Mouse (Mus musculus) cerebellum, postnatal 4 days (tissue): Measurements from ENCODE around the gene Ror1.

Source experiments
- DNase-seq, 2 experiments: peaks; one replicate each; pipeline ENCODE4 v3.0.0; 2022; ENCODE audit warnings: low spot score in 2 of 2, mixed read lengths in 1 of 2

Ror1 gene

DNA sequence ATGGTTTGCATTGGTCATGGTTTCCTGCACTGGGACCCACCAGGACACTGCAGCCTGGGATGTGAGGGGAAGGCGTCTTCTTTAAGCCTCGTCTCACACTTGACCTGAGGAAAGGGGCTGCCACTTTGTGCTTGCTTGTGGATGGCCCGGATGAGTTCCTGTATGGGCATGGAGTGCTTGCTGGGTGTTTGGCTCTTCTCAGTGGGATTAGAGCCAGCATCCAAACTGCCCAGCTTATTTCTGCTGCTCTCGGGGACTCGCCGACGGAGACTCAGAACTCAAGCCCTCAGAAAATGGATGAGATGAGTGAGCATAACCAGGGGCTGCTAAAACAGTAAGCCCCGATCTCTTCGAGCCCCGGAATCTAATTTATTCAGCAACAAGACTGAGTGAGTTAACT is 157.1 kb downstream of the Ror1 start:
- DNase-seq = no peak

- DNase-seq = no peak
Measured at GRCm38 (mm10) chr4:100253401-100253800, 157.8 kb downstream of the Ror1 start.

GRCm38 (mm10) chr4:100253831-100254230 is 158.2 kb downstream of the Ror1 start:
- no peak for DNase-seq

- no peak for DNase-seq
Measured at GRCm38 (mm10) chr4:100258462-100258861, 162.9 kb downstream of the Ror1 start.

- no peak for DNase-seq
Measured at GRCm38 (mm10) chr4:100263917-100264316, 168.3 kb downstream of the Ror1 start.

DNA sequence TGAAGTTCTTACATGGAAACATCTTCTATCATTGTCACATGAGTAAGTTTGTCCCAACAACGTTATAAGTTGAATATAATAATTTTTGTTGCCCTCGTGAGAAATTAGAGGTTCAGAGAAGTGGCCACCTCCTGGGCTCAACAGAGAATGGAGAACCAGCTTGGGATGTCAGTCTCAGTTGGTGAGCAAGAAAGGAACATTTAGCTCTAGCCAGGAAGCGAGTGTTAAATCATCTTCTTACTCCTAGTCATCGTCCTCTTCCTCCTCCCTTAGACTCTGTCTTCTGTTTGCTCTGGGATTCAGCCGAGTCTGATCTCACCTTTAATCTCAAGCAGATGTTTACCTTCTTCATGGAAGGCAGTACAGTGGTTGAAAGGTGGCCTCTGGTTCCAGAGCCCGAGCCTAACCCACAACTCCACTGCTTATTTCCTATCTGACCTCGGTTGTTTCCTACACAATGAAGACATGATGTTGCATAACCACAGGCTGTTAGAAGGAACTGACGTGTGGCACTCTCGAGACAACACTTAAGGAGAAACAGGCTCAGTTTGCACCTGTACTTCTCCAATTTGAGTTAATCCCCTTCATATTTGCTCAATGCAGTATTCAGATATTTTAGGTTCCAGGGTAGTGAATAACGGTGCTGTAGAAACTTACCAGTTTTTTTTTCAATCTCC is 175.6 kb downstream of the Ror1 start:
- DNase-seq = no peak

DNA sequence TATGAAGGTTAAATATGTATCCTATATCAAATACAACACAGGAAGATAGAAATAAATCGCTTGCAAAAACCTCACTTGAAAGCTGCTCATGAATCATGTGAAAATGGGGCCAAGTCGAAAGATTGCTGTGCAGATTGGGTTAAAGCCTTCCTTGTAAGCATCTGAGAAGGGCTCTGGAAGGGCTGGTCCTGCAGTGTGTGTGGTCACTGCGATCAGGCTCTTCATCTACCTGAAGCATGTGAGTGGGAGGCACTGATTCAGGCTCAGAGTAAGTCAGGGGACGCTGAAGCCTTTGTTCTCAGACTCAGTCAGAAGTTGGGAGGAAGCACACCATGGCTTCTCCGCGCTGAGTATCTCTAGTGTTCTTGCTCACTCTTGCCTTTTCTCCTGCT is 176.1 kb downstream of the Ror1 start:
- no peak for DNase-seq

- DNase-seq = no peak
Measured at GRCm38 (mm10) chr4:100273356-100273755, 177.8 kb downstream of the Ror1 start.

- no peak for DNase-seq
Measured at GRCm38 (mm10) chr4:100273807-100274480, 178.4 kb downstream of the Ror1 start.

- DNase-seq = peak in 1 of 2 experiments; percentile 13
Measured at GRCm38 (mm10) chr4:100276482-100276881, 180.9 kb downstream of the Ror1 start.

DNA sequence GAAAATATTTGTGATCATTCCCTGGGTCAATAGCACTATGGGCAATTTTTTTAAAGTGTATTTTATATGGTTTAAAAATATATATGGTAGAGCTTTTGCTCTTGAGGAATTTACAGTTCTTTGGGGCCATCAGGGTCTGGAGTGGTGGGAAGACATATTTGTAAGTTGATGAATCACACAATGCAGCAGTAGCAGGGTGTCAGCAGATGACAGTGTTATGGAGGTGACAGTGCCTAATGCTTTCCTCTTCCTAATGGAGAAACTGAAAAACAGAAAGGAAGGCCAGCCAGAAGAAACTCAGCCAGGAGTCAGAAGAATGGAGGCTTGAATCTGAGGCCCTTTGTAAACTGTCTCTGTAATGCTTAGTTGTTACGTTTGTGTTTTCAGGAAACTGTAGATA is 181.4 kb downstream of the Ror1 start:
- DNase-seq = no peak

DNA sequence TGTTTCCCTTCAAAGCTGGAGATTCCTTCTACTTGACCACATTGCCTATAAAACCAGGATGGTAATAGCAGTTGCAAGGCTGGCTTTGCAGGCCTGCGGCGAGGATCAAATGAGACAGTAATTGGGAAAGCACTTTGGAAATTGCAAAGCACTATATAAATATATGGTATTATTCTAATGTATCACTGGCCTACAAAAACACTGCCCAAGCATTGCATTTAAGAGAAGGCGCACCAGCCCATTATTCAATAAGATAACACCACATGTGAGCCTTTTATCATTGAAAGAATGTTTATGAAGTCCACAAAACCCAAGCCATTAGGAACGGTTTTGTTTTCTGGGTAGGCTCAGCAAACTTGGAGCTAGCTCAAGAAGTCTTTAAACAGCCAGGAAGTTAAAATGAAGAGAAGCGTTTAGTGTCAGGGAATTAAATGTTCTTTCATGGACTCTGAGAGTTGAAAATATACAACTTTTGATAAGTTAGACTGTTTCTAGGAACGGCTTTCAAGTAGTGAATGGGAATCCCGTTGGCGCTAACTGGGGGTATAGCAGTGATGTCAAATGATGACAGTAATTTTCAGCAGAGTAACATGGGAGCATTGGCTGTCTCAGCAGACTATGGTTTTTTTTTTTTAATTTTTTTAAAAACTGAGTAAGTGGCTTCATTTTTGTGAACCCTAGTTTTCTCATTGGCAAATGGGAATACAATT is 187.7 kb downstream of the Ror1 start:
- no peak for DNase-seq

GRCm38 (mm10) chr4:100284528-100284927 is 188.9 kb downstream of the Ror1 start:
- DNase-seq = no peak

DNA sequence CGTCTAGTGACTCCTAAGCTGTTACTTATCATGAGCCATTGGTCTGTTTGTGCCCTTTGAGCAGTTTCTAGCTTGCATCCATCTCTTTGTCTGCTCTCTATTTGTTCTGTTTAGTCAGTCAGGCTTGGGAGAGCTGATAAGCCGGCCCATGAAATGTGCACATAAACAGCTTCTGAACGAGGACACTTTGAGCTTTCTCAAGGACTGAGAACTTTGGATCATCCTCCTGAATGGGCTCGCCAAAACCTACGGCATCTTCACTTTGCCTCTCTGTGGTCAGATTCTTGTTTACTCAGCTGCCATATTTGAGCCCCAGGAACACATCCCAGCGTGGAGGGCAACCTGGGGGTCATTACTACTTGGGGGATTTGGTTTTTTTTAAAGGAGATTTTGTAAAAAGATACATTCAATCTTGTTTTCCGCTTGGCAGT is 190.5 kb downstream of the Ror1 start:
- no peak for DNase-seq

DNA sequence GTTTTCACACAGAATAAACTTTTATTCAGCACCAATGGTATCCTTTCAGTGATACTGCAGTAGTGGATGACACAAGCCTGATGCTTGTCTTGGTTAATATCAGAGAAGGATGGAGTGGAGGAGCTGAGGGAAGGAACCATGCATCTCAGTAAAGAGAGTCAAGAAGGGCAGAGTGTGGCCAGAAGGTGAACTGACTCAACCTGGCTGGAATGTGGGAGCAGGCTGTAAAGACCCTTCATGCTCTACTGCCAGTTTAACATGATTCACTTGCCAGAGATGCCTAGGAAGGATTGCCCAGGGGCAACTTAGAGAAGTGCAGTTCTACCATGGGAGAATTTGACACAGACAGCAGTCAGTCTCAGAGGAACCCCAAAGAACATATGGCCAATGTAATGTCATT is 191.2 kb downstream of the Ror1 start:
- DNase-seq = no peak

DNA sequence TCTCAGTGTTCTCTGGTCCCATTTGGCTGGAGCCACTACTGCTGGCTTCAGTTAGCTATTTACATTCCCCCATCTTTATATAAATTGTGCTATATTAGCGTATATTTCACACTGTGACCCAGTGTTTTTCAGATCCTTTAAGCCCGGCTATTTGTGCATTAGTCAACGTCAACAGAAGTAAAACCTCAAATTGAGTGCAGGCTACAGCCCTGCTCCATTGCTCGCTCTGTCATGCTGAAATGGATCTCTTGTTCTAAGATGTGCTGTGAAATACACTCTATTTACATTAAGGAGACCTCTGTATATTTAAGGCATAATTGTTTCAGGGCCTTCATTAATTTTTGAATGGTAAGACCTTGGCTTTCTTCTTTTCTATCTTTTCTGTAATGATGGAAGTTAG is 192.2 kb downstream of the Ror1 start:
- no peak for DNase-seq

- DNase-seq = no peak
Measured at GRCm38 (mm10) chr4:100291015-100291651, 195.5 kb downstream of the Ror1 start.

DNA sequence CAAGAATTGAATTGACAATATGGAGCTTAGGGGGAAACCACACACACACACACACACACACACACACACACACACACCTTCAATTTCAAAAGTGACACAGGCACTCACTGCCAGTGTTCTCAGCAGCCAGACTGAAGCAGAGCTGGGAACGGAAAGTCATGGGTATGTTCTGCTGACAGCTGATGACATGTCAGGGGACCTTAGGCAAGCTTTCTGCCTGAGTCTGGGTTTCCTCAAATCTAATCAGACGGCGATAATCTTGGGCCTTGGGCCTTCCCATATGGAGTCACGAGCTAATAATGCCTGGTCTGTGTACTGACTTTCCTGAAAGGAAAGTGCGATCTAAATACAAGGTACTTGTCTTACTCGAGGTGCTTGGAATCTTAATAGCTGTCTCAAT is 202.1 kb downstream of the Ror1 start:
- DNase-seq = no peak

GRCm38 (mm10) chr4:100298566-100298965 is 203.0 kb downstream of the Ror1 start:
- DNase-seq = no peak

DNA sequence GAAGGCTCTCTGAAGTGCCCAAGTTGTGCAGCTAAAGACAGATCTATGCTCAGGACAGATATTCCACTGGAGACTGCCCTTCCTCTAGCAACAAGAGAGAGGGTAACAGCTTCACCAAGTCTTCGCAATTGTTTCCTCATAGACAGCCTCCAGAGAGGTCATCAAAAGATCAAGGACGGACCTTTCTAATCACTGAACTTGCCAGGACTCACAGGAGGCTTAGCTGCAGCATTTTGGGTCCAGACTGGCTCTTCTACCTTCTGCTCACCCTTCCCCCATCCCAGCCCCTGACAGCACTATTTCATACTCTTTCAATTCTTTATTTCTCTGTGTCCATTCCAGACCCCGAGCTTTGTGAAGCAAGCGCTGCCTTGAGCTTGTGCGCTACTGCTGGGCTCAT is 204.6 kb downstream of the Ror1 start:
- no peak for DNase-seq

- DNase-seq = no peak
Measured at GRCm38 (mm10) chr4:100301423-100301822, 205.8 kb downstream of the Ror1 start.

DNA sequence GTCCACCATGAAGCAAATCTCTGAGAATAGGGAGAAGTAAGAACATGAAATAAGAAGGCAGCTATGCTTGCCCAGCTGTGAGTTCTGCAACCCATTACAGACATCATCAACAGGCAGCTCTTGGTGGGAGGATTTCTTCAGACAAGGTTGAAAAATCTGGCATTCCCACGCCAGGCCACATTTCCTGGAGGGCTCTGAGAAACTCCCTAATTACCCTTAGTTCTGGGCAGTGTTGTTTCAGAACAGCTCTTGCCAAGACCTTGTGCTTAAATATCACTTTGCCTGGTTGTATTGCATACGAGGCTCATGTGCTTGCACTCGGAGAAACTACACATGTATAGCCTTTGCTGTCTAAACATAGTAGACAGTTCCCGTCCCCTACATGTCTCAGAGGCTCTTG is 211.8 kb downstream of the Ror1 start:
- DNase-seq = no peak
